Mouse (Mus musculus) E14TG2a.4 (cell line): ENCODE data around the gene Aaas.

Experiments
- H3K27me3 ChIP-seq: 2 replicates; pipeline ENCODE4 v1.6.1; 2014; ENCODE audit warnings: low read length, control low read depth; ENCODE audit not compliant: insufficient read depth
- H3K36me3 ChIP-seq: 2 replicates; pipeline ENCODE4 v1.6.1; 2014; ENCODE audit warnings: low read length, control low read depth; ENCODE audit not compliant: insufficient read depth
- H3K4me1 ChIP-seq: replicated peaks from 2 replicates; pipeline ENCODE4 v1.6.1; 2014; ENCODE audit warnings: low read depth, low read length, control low read depth
- H3K4me3 ChIP-seq: replicated peaks from 2 replicates; pipeline ENCODE4 v1.5.1; 2014; ENCODE audit warnings: mild to moderate bottlenecking, low read length
- H3K9me3 ChIP-seq: 2 replicates; pipeline ENCODE4 v1.6.1; 2014; ENCODE audit warnings: low read length, control low read depth
- CTCF ChIP-seq: conservative IDR thresholded peaks from 2 replicates; pipeline ENCODE4 v1.5.1; 2014; ENCODE audit warnings: low read length
- NANOG ChIP-seq: IDR thresholded peaks from 2 replicates; pipeline ENCODE4 v1.6.1; 2014; ENCODE audit warnings: borderline replicate concordance, low read length, mixed read lengths
- POU5F1 ChIP-seq: IDR thresholded peaks from 2 replicates; pipeline ENCODE4 v1.6.1; 2014; ENCODE audit warnings: low read length, borderline replicate concordance

Aaas gene

GRCm38 (mm10) chr15:102335254-102335653, 15.3 kb downstream of the Aaas start:
- Histone ChIP-seq H3K4me1 (peaks cover 43% of the 10 kb centered on the region), H3K27me3 (no peaks in the 10 kb centered on the region), H3K4me3 (no peak overlapping the region), H3K36me3 (peaks cover 88% of the 10 kb centered on the region), H3K9me3 (no peaks in the 10 kb centered on the region)
- TF ChIP-seq CTCF (no peak), POU5F1 (no peak), NANOG (no peak)

GRCm38 (mm10) chr15:102331610-102332015, 19.0 kb downstream of the Aaas start, which contains the start of gene Myg1:
Gene Myg1, plus strand, starts transcription at chr15:102331709.
- Histone ChIP-seq H3K9me3 (no peaks in the 10 kb centered on the region), H3K4me1 (peaks cover 48% of the 10 kb centered on the region), H3K27me3 (no peaks in the 10 kb centered on the region), H3K4me3 (peak within 1 kb of the TSS; percentile 95), H3K36me3 (peaks cover 79% of the 10 kb centered on the region)
- TF ChIP-seq POU5F1, result no peak

- peaks cover 31% of the 10 kb centered on the region for H3K4me1 ChIP-seq
- H3K9me3 ChIP-seq, result no peaks in the 10 kb centered on the region
- H3K36me3 ChIP-seq, result peaks cover 63% of the 10 kb centered on the region
- TF ChIP-seq NANOG (no peak), POU5F1 (no peak), CTCF (no peak)
- H3K4me3 ChIP-seq, result peak overlapping the region; percentile 95
- no peaks in the 10 kb centered on the region for H3K27me3 ChIP-seq
Observed at GRCm38 (mm10) chr15:102326892-102327291, 23.7 kb downstream of the Aaas start.

GRCm38 (mm10) chr15:102326022-102326576, 24.5 kb downstream of the Aaas start, which contains the start of gene Pfdn5:
Gene Pfdn5, plus strand, starts transcription at chr15:102326116.
- Histone ChIP-seq H3K4me3 (peak within 1 kb of the TSS; percentile 95), H3K9me3 (no peaks in the 10 kb centered on the region), H3K36me3 (peaks cover 70% of the 10 kb centered on the region), H3K4me1 (peaks cover 27% of the 10 kb centered on the region), H3K27me3 (no peaks in the 10 kb centered on the region)
- TF ChIP-seq NANOG (no peak), CTCF (no peak; the same call in 1 of the 2 replicates), POU5F1 (no peak)

GRCm38 (mm10) chr15:102324654-102325473, 25.7 kb downstream of the Aaas start:
- Histone ChIP-seq H3K36me3 (peaks cover 70% of the 10 kb centered on the region), H3K9me3 (no peaks in the 10 kb centered on the region), H3K4me1 (peaks cover 24% of the 10 kb centered on the region), H3K27me3 (no peaks in the 10 kb centered on the region), H3K4me3 (peak overlapping the region; percentile 75)
- TF ChIP-seq POU5F1 (no peak), CTCF (no peak), NANOG (no peak)

GRCm38 (mm10) chr15:102316263-102316662, 34.3 kb downstream of the Aaas start:
- no peaks in the 10 kb centered on the region for H3K9me3 ChIP-seq
- no peak for TF ChIP-seq NANOG
- TF ChIP-seq CTCF, result peak; percentile 50
- H3K4me1 ChIP-seq, result peaks cover 15% of the 10 kb centered on the region
- H3K4me3 ChIP-seq, result no peak overlapping the region
- H3K27me3 ChIP-seq, result no peaks in the 10 kb centered on the region
- peaks cover 98% of the 10 kb centered on the region for H3K36me3 ChIP-seq

- Histone ChIP-seq H3K4me1 (peaks cover 15% of the 10 kb centered on the region), H3K9me3 (no peaks in the 10 kb centered on the region), H3K36me3 (peaks cover 98% of the 10 kb centered on the region), H3K4me3 (0 out of 2 replicates have a peak overlapping the region, but pooled peaks have one; percentile 10), H3K27me3 (no peaks in the 10 kb centered on the region)
- TF ChIP-seq POU5F1 (no peak), NANOG (no peak), CTCF (no peak)
Observed at GRCm38 (mm10) chr15:102315292-102315691, 35.3 kb downstream of the Aaas start.

- H3K36me3 ChIP-seq, result peaks cover 98% of the 10 kb centered on the region
- H3K27me3 ChIP-seq, result no peaks in the 10 kb centered on the region
- no peak for TF ChIP-seq POU5F1
- TF ChIP-seq NANOG, result no peak
- no peak for TF ChIP-seq CTCF
- H3K9me3 ChIP-seq, result no peaks in the 10 kb centered on the region
- peaks cover 25% of the 10 kb centered on the region for H3K4me1 ChIP-seq
- H3K4me3 ChIP-seq, result no peak overlapping the region
Observed at GRCm38 (mm10) chr15:102311489-102311888, 39.1 kb downstream of the Aaas start.
